Mouse (Mus musculus): Measurements from ENCODE around the gene Tspoap1. TPM values are rescaled to one million over a fixed set of nuclear protein-coding genes. Genes with fewer than 3 reads are reported as not detected.

Tspoap1 gene
- total RNA-seq, 1 experiment from 2014 or later: 6.8 TPM

Other genes with a start within 250 kb of the Tspoap1 start
- gene Gm11492, start 193.9 kb upstream of the Tspoap1 start, total RNA-seq (2017): not detected in 2 replicates
- gene Sept4, start 191.6 kb upstream of the Tspoap1 start, total RNA-seq (2017): 7.6 and 12.0 TPM in 2 replicates
- 19.4 and 21.1 TPM in 2 replicates for gene Mtmr4, start 168.4 kb upstream of the Tspoap1 start, total RNA-seq (2017)
- gene Hsf5, start 143.4 kb upstream of the Tspoap1 start, total RNA-seq (2017): not detected in 2 replicates
- gene Rnf43, start 97.8 kb upstream of the Tspoap1 start, total RNA-seq (2017): 0.69 TPM in 1 of 2 replicates, not detected in the other
- gene Supt4a, start 23.0 kb upstream of the Tspoap1 start, total RNA-seq (2017): 61.7 and 69.9 TPM in 2 replicates
- 288 and 568 TPM in 2 replicates for gene Mpo, start 33.0 kb downstream of the Tspoap1 start, total RNA-seq (2017)
- not detected in 2 replicates for gene Lpo, start 67.7 kb downstream of the Tspoap1 start, total RNA-seq (2017)
- gene Mks1, start 92.7 kb downstream of the Tspoap1 start, total RNA-seq (2017): 4.6 and 7.1 TPM in 2 replicates
- 11.8 and 20.6 TPM in 2 replicates for gene Epx, start 115.0 kb downstream of the Tspoap1 start, total RNA-seq (2017)
- not detected in 2 replicates for gene Olfr462, start 131.7 kb downstream of the Tspoap1 start, total RNA-seq (2017)
- gene Olfr463, start 136.8 kb downstream of the Tspoap1 start, total RNA-seq (2017): not detected in 2 replicates
- gene Olfr464, start 160.4 kb downstream of the Tspoap1 start, total RNA-seq (2017): not detected in 2 replicates
- gene Dynll2, start 227.0 kb downstream of the Tspoap1 start, total RNA-seq (2017): 17.9 and 36.5 TPM in 2 replicates

Data from hematopoietic stem cell, adult 5-6 weeks (primary cell).